Mouse (Mus musculus) embryonic fibroblast, embryonic 13.5 days (primary cell): ENCODE results near the gene Nr2f6. TPM values are rescaled to one million over a fixed set of nuclear protein-coding genes. Genes with fewer than 3 reads are reported as not detected.

ENCODE experiments used
- H3K27ac ChIP-seq: 2 replicates; pipeline ENCODE4 v1.5.1; 2012; ENCODE audit warnings: low read length, control low read depth, inconsistent platforms; ENCODE audit not compliant: insufficient read depth
- H3K4me1 ChIP-seq: 2 replicates; pipeline ENCODE4 v1.6.1; 2011; ENCODE audit warnings: low read length; ENCODE audit not compliant: control insufficient read depth, insufficient read depth
- H3K4me3 ChIP-seq: 2 replicates; pipeline ENCODE4 v1.5.1; 2011; ENCODE audit warnings: mild to moderate bottlenecking, control low read depth, low read length; ENCODE audit not compliant: insufficient read depth
- CTCF ChIP-seq: IDR thresholded peaks from 2 replicates; pipeline ENCODE4 v1.5.1; 2011; ENCODE audit warnings: mild to moderate bottlenecking, control low read depth, low read length, moderate library complexity, borderline replicate concordance; ENCODE audit not compliant: insufficient read depth
- POLR2A ChIP-seq: IDR thresholded peaks from 2 replicates; pipeline ENCODE4 v1.6.1; 2011; ENCODE audit warnings: low read depth, mild to moderate bottlenecking, control low read depth, low read length, moderate library complexity
- polyA plus RNA-seq: library from polyadenylated mRNA; stranded (reverse); fragments of >200 nt; gene quantifications from 2 replicates; pipeline ENCODE4 v1.2.4, GENCODE M21; 2011; ENCODE audit warnings: low read depth; ENCODE audit not compliant: missing spikeins, insufficient read length

Gene Nr2f6
- polyA plus RNA-seq, 1 experiment, result 40.8 TPM

- no peaks in the 10 kb centered on the region for H3K4me1 ChIP-seq
- H3K4me3 ChIP-seq, result no peak overlapping the region
- H3K27ac ChIP-seq, result no peak overlapping the region
- TF ChIP-seq POLR2A (no peak), CTCF (peak; percentile 39; the same call in 1 of the 2 replicates)
These were observed 56.9 kb downstream of the Nr2f6 start for GRCm38 (mm10) chr8:71324848-71325247.

Other genes starting within 250 kb of the Nr2f6 start
- 67.5 and 95.8 TPM in 2 replicates for gene Myo9b, start 109.2 kb downstream of the Nr2f6 start, polyA plus RNA-seq
- 23.1 and 29.7 TPM in 2 replicates for gene Haus8, start 109.0 kb downstream of the Nr2f6 start, polyA plus RNA-seq
- 94.8 and 97.6 TPM in 2 replicates for gene Use1, start 15.1 kb downstream of the Nr2f6 start, polyA plus RNA-seq
- gene Ocel1, start 10.7 kb downstream of the Nr2f6 start, polyA plus RNA-seq, result 2.3 and 3.2 TPM in 2 replicates
- not detected in 2 replicates for gene Ushbp1, start 13.8 kb upstream of the Nr2f6 start, polyA plus RNA-seq
- 84.5 and 91.6 TPM in 2 replicates for gene Babam1, start 14.9 kb upstream of the Nr2f6 start, polyA plus RNA-seq
- gene Ankle1, start 24.1 kb upstream of the Nr2f6 start, polyA plus RNA-seq, result 3.9 and 5.7 TPM in 2 replicates
- 19.4 and 20.9 TPM in 2 replicates for gene Abhd8, start 81.7 kb upstream of the Nr2f6 start, polyA plus RNA-seq
- gene Mrpl34, start 83.0 kb upstream of the Nr2f6 start, polyA plus RNA-seq, result 36.9 and 50.5 TPM in 2 replicates
- gene Dda1, start 87.2 kb upstream of the Nr2f6 start, polyA plus RNA-seq, result 63.1 and 70.4 TPM in 2 replicates
- gene Ano8, start 104.0 kb upstream of the Nr2f6 start, polyA plus RNA-seq, result 15.4 and 15.6 TPM in 2 replicates
- gene Gtpbp3, start 106.1 kb upstream of the Nr2f6 start, polyA plus RNA-seq, result 10.5 and 12.5 TPM in 2 replicates
- gene Plvap, start 129.8 kb upstream of the Nr2f6 start, polyA plus RNA-seq, result 0.33 and 0.44 TPM in 2 replicates
- not detected in 2 replicates for gene Ccdc194, start 143.8 kb upstream of the Nr2f6 start, polyA plus RNA-seq
- 102 and 107 TPM in 2 replicates for gene Bst2, start 155.5 kb upstream of the Nr2f6 start, polyA plus RNA-seq
- gene Mvb12a, start 161.0 kb upstream of the Nr2f6 start, polyA plus RNA-seq, result 38.3 and 39.4 TPM in 2 replicates
- gene Tmem221, start 176.9 kb upstream of the Nr2f6 start, polyA plus RNA-seq, result 0.32 TPM in 1 of 2 replicates, not detected in the other
- gene Nxnl1, start 184.6 kb upstream of the Nr2f6 start, polyA plus RNA-seq, result not detected in 2 replicates
- 13.7 and 17.7 TPM in 2 replicates for gene Slc27a1, start 186.9 kb upstream of the Nr2f6 start, polyA plus RNA-seq
- gene Pgls, start 210.2 kb upstream of the Nr2f6 start, polyA plus RNA-seq, result 86.0 and 99.4 TPM in 2 replicates
- 1.8 and 3.0 TPM in 2 replicates for gene Fam129c, start 215.7 kb upstream of the Nr2f6 start, polyA plus RNA-seq
- gene Colgalt1, start 229.0 kb upstream of the Nr2f6 start, polyA plus RNA-seq, result 147 and 163 TPM in 2 replicates